Mouse (Mus musculus) T-cell, adult 2 months (primary cell): ENCODE data around the gene Zscan21.
A peak's percentile ranks its signal among the peaks of the same experiment; 100 is the strongest.

Experiments used
- DNase-seq: peaks from one replicate; pipeline ENCODE4 v3.0.0; 2022; ENCODE audit warnings: low spot score

The Zscan21 gene

DNA sequence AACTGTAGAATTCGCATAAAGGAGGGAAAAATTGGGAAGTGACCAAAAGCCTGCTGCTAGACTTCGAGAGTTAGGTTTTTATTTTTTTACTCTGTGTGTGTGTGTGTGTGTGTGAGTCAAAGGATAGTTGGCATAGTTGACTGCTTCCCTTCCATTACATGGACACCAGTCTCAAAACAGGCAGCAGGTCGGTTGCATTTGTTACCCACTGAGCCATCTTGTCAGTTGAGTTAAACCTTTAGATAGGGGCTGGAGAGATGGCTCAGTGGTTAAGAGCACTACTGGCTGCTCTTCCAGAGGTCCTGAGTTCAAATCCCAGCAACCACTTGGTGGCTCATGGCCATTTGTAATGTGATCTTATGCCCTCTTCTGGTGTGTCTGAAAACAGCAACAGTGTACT, 1.3 kb downstream of the Zscan21 start:
- no peak for DNase-seq

- DNase-seq, result no peak
Measured at GRCm38 (mm10) chr5:138132425-138133064, 15.8 kb downstream of the Zscan21 start.

DNA sequence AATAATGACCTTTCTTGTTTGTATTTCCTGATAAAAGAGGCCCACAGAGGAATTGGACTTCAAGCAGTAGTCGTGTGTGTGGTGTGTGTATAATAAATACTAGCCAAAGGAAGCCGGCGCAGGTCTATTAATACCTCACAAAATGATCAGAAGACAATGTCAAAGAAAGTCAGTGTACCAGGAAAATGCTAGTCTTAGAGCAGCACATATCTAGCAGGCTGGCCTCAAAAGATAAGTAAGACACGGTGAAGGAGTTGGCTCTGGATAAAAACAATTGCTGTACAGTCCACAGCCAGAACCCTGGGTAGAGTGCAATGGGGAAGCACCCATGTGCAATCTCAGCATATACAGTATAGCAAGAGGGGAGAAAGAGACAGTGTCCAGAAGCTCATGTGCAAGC, 20.6 kb downstream of the Zscan21 start:
- no peak for DNase-seq

GRCm38 (mm10) chr5:138137935-138138549, 21.3 kb downstream of the Zscan21 start:
- peak; percentile 37 for DNase-seq

DNA sequence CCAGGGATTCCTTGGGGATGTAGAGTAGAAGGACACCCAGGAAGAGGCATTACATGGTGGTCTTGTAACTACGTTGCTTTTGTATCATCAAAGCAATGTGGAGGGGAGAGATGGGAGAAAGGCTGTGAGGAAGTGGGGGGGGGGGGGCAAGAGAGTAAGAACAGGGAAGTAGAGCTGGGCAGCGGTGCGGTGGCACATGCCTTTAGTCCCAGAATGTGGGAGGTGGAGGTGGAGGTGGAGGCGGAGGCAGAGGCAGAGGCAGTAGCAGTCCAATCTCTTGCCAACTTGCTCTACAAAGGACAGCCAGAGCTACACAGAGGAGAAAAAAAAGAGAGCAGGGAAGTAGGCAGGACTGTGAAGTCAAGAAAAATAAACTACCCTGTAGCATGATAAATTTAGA, 21.9 kb downstream of the Zscan21 start:
- no peak for DNase-seq

DNA sequence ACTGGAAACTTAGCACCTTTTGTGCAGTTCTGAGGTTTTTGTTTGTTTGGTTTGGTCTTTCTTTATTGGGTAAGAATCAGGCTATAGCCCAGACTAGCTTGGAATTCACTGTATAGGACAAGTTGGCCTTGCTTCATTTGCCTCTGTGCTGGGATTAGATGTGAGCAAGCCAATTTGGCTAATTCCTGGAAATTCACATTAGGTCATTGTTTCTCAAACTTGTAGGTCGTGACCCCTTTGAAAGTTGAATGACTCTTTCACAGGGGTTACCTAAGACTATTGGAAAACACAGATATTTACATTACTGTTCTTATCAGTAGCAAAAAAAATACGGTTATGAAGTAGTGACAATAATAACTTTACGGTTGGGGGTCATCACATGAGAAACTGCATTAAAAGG, 37.7 kb downstream of the Zscan21 start:
- DNase-seq, result no peak

- peak; percentile 92 for DNase-seq
Measured at GRCm38 (mm10) chr5:138155443-138155976, 38.8 kb downstream of the Zscan21 start, which contains the start of gene Zfp113. Gene Zfp113 (minus strand): TSS chr5:138155744.

DNA sequence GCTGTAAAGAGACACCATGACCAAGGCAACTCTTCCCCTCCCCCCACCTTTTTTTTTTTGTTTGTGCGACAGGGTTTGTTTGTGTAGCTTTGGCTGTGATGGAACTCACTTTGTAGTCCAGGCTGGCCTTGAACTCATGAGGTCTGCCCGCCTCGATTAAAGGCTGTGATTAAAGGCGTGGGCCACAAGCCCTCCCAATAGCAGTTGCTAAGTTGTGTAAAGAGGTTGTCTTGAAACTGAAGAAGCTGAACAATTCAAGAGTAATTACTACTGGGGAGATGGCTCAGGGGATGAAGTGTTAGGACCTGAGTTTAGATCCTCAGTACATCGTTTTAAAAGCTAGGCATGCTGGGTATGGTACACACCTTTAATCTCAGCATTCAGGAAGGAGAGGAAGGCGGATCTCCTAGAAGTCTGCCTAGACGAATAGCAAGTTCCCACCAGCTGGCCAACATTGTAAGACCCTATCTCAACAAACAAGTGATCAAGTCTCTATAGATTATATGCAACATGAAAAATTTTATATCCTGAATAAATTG, 43.6 kb downstream of the Zscan21 start:
- DNase-seq, result no peak

- peak; percentile 96 for DNase-seq
Measured at GRCm38 (mm10) chr5:138160842-138161665, 44.4 kb downstream of the Zscan21 start, which contains the start of gene Cops6. Gene Cops6 (plus strand): TSS chr5:138161071.

GRCm38 (mm10) chr5:138163046-138163445, 46.3 kb downstream of the Zscan21 start:
- no peak for DNase-seq

DNA sequence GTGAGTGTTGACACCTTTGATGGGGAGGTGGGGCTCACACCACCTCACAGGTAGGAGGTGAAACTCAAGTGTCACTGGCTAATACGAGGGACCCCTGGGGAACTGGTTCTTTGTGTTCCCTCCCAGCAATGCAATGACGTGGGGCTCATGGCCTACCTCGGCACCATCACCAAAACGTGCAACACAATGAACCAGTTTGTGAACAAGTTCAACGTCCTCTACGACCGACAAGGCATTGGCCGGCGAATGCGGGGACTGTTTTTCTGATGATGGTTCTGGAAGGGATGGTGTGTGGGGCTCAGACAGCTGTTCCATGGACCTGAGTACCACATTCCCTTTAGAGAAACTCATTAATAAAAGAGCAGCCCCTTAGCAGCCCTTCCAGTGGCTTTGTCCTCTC, 46.9 kb downstream of the Zscan21 start:
- DNase-seq, result no peak

- no peak for DNase-seq
Measured at GRCm38 (mm10) chr5:138165594-138165993, 48.9 kb downstream of the Zscan21 start.

GRCm38 (mm10) chr5:138170936-138171561, 54.3 kb downstream of the Zscan21 start:
- DNase-seq, result peak; percentile 85

GRCm38 (mm10) chr5:138171695-138172491, 55.2 kb downstream of the Zscan21 start, which contains the start of the genes Ap4m1 and Mcm7:
Gene Ap4m1 (plus strand): TSS chr5:138172002.
Gene Mcm7 (minus strand): TSS chr5:138172422.
- DNase-seq, result peak; percentile 94

DNA sequence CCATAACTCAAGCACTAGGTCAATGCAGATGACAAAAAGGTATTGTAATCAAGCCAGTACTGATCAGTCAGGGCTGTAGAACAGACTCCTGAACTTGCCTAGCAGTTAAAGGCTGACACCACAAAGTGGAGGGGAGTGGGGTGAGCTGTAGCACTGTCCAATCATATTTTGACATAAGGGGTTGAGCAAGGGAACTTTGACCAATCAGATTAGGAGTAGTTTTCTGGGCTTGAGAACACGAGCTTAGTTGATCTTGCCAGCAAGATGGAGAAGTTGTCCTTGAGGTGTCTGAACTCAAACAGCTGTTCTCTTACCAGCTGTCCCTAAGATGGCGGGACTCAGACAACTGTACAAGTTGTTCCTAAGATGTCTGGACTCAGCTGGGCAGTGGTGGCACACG, 56.5 kb downstream of the Zscan21 start:
- no peak for DNase-seq
